Comparison of ENCODE assay signal across 8 mouse cellular contexts in the genomic region with DNA sequence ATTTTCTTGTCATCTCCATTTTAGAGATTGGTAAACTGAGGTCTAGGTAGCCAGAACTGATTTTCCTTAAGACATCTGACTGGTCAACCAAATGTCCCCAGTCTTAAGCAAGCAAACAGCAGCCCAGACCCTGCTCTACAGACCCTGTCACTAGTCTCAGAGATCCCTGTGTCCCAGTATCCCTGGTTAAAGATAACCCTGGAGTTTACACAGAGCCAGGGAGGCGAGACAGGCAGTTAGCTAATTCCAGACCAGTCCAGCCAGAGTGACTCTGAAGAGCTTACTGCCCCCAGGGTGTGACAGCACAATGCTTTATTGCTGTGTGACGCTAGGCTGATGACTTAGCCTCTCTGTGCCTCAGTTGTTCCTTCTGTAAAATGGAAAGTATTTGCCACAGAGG. TPM values are rescaled to one million over a fixed set of nuclear protein-coding genes. Genes with fewer than 3 reads are reported as not detected.
DNase-seq lines count a peak whose midpoint lies in the region; ATAC-seq lines count a peak whose summit lies in the region.

A gene (minus strand): TSS at position 129 of the 400 bp plus-strand sequence.

- H3K4me1 ChIP-seq in kidney, embryonic 16.5 days (ENCODE audit: insufficient read depth, low read length), result peaks cover 31% of the 10 kb centered on the region
- peaks cover 21% of the 10 kb centered on the region for H3K4me1 ChIP-seq in heart, embryonic 11.5 days (ENCODE audit: control insufficient read depth, insufficient read depth, low read length)

- H3K27ac ChIP-seq in kidney, embryonic 16.5 days (ENCODE audit: low read length), result no peak within 1 kb of the TSS
- peak within 1 kb of the TSS; percentile 95 for H3K27ac ChIP-seq in heart, embryonic 11.5 days (ENCODE audit: low read depth, low read length)

- no peak within 1 kb of the TSS for H3K4me2 ChIP-seq in kidney, embryonic 16.5 days (replicated peaks; ENCODE audit: low read depth, low read length)
- no peak within 1 kb of the TSS for H3K4me2 ChIP-seq in heart, embryonic 11.5 days

- WGBS in kidney, embryonic 16.5 days, result 80% methylated on average over 2 of the region's 2 CpGs
- 61% methylated on average over 2 of the region's 2 CpGs for WGBS in heart, embryonic 11.5 days (ENCODE audit: insufficient replicate concordance)

- H3K36me3 ChIP-seq in kidney, embryonic 16.5 days (ENCODE audit: insufficient read depth, low read length), result no peaks in the 10 kb centered on the region
- no peaks in the 10 kb centered on the region for H3K36me3 ChIP-seq in heart, embryonic 11.5 days (ENCODE audit: control insufficient read depth, insufficient read depth, low read length)

- ATAC-seq in kidney, embryonic 16.5 days (ENCODE audit: low FRiP score, low TSS enrichment), result no peak
- no peak for ATAC-seq in heart, embryonic 11.5 days (replicated peaks; ENCODE audit: insufficient number of reproducible peaks, low FRiP score, low TSS enrichment)
- no peak for ATAC-seq in CD4-positive, CD25-positive, alpha-beta regulatory T cell, adult 4 months
- ATAC-seq in megakaryocyte, adult 5-6 weeks (ENCODE audit: poor library complexity, severe bottlenecking), result no peak

- H3K27me3 ChIP-seq in kidney, embryonic 16.5 days (ENCODE audit: insufficient read depth, low read length), result peaks cover 26% of the 10 kb centered on the region
- H3K27me3 ChIP-seq in heart, embryonic 11.5 days (ENCODE audit: control insufficient read depth, insufficient read depth, low read length), result peaks cover 8% of the 10 kb centered on the region; the same call in 1 of the 2 replicates

- H3K9me3 ChIP-seq in kidney, embryonic 16.5 days (ENCODE audit: low read length), result no peaks in the 10 kb centered on the region
- no peaks in the 10 kb centered on the region for H3K9me3 ChIP-seq in heart, embryonic 11.5 days (replicated peaks; ENCODE audit: control insufficient read depth, low read length)

- H3K4me3 ChIP-seq in kidney, embryonic 16.5 days (ENCODE audit: low read length), result no peak within 1 kb of the TSS
- no peak within 1 kb of the TSS for H3K4me3 ChIP-seq in heart, embryonic 11.5 days (ENCODE audit: low read depth, low read length)

- DNase-seq in kidney, adult 9 months, result no peak
- DNase-seq in adrenal gland, postnatal 4 days (ENCODE audit: low spot score in 2 of 2), result no peak
- DNase-seq in layer of hippocampus, postnatal 36 days, result no peak
- no peak for DNase-seq in Muller cell, postnatal 12 days (ENCODE audit: inconsistent ontology term)

- no peak within 1 kb of the TSS for H3K9ac ChIP-seq in kidney, embryonic 16.5 days (replicated peaks; ENCODE audit: low read length)
- H3K9ac ChIP-seq in heart, embryonic 11.5 days (ENCODE audit: low read depth, low read length), result no peak within 1 kb of the TSS; the same call in none of the 2 replicates

RNA-seq across cellular contexts. Expression of the gene that starts here (rescaled TPM):
- polyA plus RNA-seq in kidney, embryonic 16.5 days (2015; fragmentation: Nextera tagmentation; extraction: Ambion mirVana), result 45.7 and 48.3 TPM in 2 replicates
- total RNA-seq in adrenal gland, postnatal 4 days (2021), result 100 to 1,000 TPM; 141 to 173 TPM
- polyA plus RNA-seq in heart, embryonic 11.5 days (2014; fragmentation: Nextera tagmentation; extraction: Ambion mirVana), result 566 and 581 TPM in 2 replicates
- 100 to 1,000 TPM in 1 of 2 experiments, 10 to 100 TPM in 1; 85.4 to 102 TPM for total RNA-seq in layer of hippocampus, postnatal 36 days (2021)
- polyA plus RNA-seq in CD4-positive, CD25-positive, alpha-beta regulatory T cell, adult 4 months (2017; shearing (Covaris generic)), result not detected
- 0.46 TPM in 1 of 2 replicates, not detected in the other for total RNA-seq in megakaryocyte, adult 5-6 weeks (2015)
- total RNA-seq in megakaryocyte, adult 5-6 weeks (2017), result not detected in 2 replicates

Comparison
In these comparisons a context has a peak if more than half of its experiments do, and no peak if none do; other contexts are left out.
1. RNA of the gene that starts here (total RNA-seq): 141 to 173 TPM in adrenal gland, postnatal 4 days and 85.4 to 102 TPM in layer of hippocampus, postnatal 36 days; 0.46 TPM in megakaryocyte, adult 5-6 weeks; every median in the first group is over 10 times any median in the second.
2. RNA of the gene that starts here (polyA plus RNA-seq): 566 to 581 TPM in heart, embryonic 11.5 days and 45.7 to 48.3 TPM in kidney, embryonic 16.5 days; not detected in CD4-positive, CD25-positive, alpha-beta regulatory T cell, adult 4 months; every median in the first group is over 10 times any median in the second.
3. RNA of the gene that starts here (polyA plus RNA-seq): 566 to 581 TPM in heart, embryonic 11.5 days; 45.7 to 48.3 TPM in kidney, embryonic 16.5 days; every median in the first group is over 10 times any median in the second.